Mouse (Mus musculus) liver, embryonic 15.5 days (tissue): ENCODE results near the gene Zfp704. TPM values are rescaled to one million over a fixed set of nuclear protein-coding genes. Genes with fewer than 3 reads are reported as not detected.

Experiments used
- ATAC-seq: fragments of 200-750 bp; cut with Nextera tagmentation; 2 replicates; pipeline ENCODE4 v1.8.0; 2017; ENCODE audit warnings: moderate number of reproducible peaks, mild to moderate bottlenecking, moderate library complexity; ENCODE audit not compliant: insufficient read depth
- H3K27ac ChIP-seq: fragments of 300-500 bp; sonication (generic); replicated peaks from 2 replicates; pipeline ENCODE4 v1.5.1; 2015; ENCODE audit warnings: mild to moderate bottlenecking, inconsistent platforms
- H3K27me3 ChIP-seq: fragments of 300-500 bp; sonication (generic); 2 replicates; pipeline ENCODE4 v1.6.1; 2015; ENCODE audit warnings: mild to moderate bottlenecking, inconsistent platforms
- H3K36me3 ChIP-seq: fragments of 300-500 bp; sonication (generic); replicated peaks from 2 replicates; pipeline ENCODE4 v1.6.1; 2015; ENCODE audit warnings: moderate library complexity, mild to moderate bottlenecking, inconsistent platforms
- H3K4me1 ChIP-seq: fragments of 300-500 bp; sonication (generic); replicated peaks from 2 replicates; pipeline ENCODE4 v1.6.1; 2015; ENCODE audit warnings: inconsistent platforms
- H3K4me2 ChIP-seq: fragments of 300-500 bp; sonication (generic); 2 replicates; pipeline ENCODE4 v1.6.1; 2015; ENCODE audit warnings: moderate library complexity, mild to moderate bottlenecking, inconsistent platforms
- H3K4me3 ChIP-seq: fragments of 300-500 bp; sonication (generic); replicated peaks from 2 replicates; pipeline ENCODE4 v1.5.1; 2015; ENCODE audit warnings: mild to moderate bottlenecking, inconsistent platforms
- H3K9ac ChIP-seq: fragments of 300-500 bp; sonication (generic); 2 replicates; pipeline ENCODE4 v1.6.1; 2015; ENCODE audit warnings: moderate library complexity, mild to moderate bottlenecking, inconsistent platforms
- H3K9me3 ChIP-seq: fragments of 300-500 bp; sonication (generic); replicated peaks from 2 replicates; pipeline ENCODE4 v1.6.1; 2016; ENCODE audit warnings: inconsistent platforms
- whole genome bisulfite sequencing: fragments of 180-500 bp; shearing (Covaris S2); methylation state at CpG from one replicate; pipeline ENCODE4 v1.1.7; 2015; ENCODE audit warnings: mixed read lengths; ENCODE audit not compliant: insufficient replicate concordance; 5-methylcytosine and 5-hydroxymethylcytosine counted together
- polyA plus RNA-seq: library from polyadenylated mRNA; unstranded; fragments of >200 nt; fragmentation: Nextera tagmentation; extraction: Ambion mirVana; gene quantifications from 2 replicates; pipeline ENCODE4 v1.2.1, GENCODE M21; 2015

Zfp704 gene
- polyA plus RNA-seq, 1 experiment from 2014 or later = 0.81 TPM

GRCm38 (mm10) chr3:9455351-9455750, 154.5 kb downstream of the Zfp704 start:
- Histone ChIP-seq H3K4me1 (peaks cover 4% of the 10 kb centered on the region), H3K4me2 (no peak overlapping the region), H3K27ac (no peak overlapping the region), H3K9me3 (no peaks in the 10 kb centered on the region), H3K4me3 (no peak overlapping the region), H3K9ac (no peak overlapping the region), H3K27me3 (no peaks in the 10 kb centered on the region), H3K36me3 (no peaks in the 10 kb centered on the region)
- 75% methylated on average over 5 of the region's 5 CpGs for WGBS
- ATAC-seq = no peak

GRCm38 (mm10) chr3:9454556-9455330, 155.1 kb downstream of the Zfp704 start:
- no peak for ATAC-seq
- Histone ChIP-seq H3K9ac (no peak overlapping the region), H3K4me1 (peaks cover 4% of the 10 kb centered on the region), H3K36me3 (no peaks in the 10 kb centered on the region), H3K4me2 (no peak overlapping the region), H3K27ac (no peak overlapping the region), H3K4me3 (no peak overlapping the region), H3K9me3 (no peaks in the 10 kb centered on the region), H3K27me3 (no peaks in the 10 kb centered on the region)
- WGBS = 41% methylated on average over 8 of the region's 8 CpGs

- H3K4me2 ChIP-seq = no peak overlapping the region
- no peak for ATAC-seq
- H3K9me3 ChIP-seq = no peaks in the 10 kb centered on the region
- WGBS = 83% methylated on average over 12 of the region's 12 CpGs
- H3K4me3 ChIP-seq = no peak overlapping the region
- no peak overlapping the region for H3K9ac ChIP-seq
- H3K27ac ChIP-seq = no peak overlapping the region
- no peaks in the 10 kb centered on the region for H3K27me3 ChIP-seq
- H3K4me1 ChIP-seq = peaks cover 4% of the 10 kb centered on the region
- no peaks in the 10 kb centered on the region for H3K36me3 ChIP-seq
Measured at GRCm38 (mm10) chr3:9450521-9450920, 159.4 kb downstream of the Zfp704 start.

- H3K4me2 ChIP-seq = no peak overlapping the region
- no peak overlapping the region for H3K9ac ChIP-seq
- no peaks in the 10 kb centered on the region for H3K9me3 ChIP-seq
- no peak overlapping the region for H3K4me3 ChIP-seq
- no peaks in the 10 kb centered on the region for H3K4me1 ChIP-seq
- no peak for ATAC-seq
- H3K27me3 ChIP-seq = no peaks in the 10 kb centered on the region
- 57% methylated on average over 7 of the region's 7 CpGs for WGBS
- no peak overlapping the region for H3K27ac ChIP-seq
- H3K36me3 ChIP-seq = no peaks in the 10 kb centered on the region
Measured at GRCm38 (mm10) chr3:9449261-9450007, 160.5 kb downstream of the Zfp704 start.

- ATAC-seq = no peak
- no peaks in the 10 kb centered on the region for H3K4me1 ChIP-seq
- no peaks in the 10 kb centered on the region for H3K27me3 ChIP-seq
- H3K27ac ChIP-seq = no peak overlapping the region
- H3K9ac ChIP-seq = no peak overlapping the region
- no peaks in the 10 kb centered on the region for H3K36me3 ChIP-seq
- H3K9me3 ChIP-seq = no peaks in the 10 kb centered on the region
- WGBS = 74% methylated on average over 5 of the region's 5 CpGs
- H3K4me3 ChIP-seq = no peak overlapping the region
- no peak overlapping the region for H3K4me2 ChIP-seq
Measured at GRCm38 (mm10) chr3:9448541-9448940, 161.3 kb downstream of the Zfp704 start.

- ATAC-seq = no peak
- H3K27me3 ChIP-seq = no peaks in the 10 kb centered on the region
- no peaks in the 10 kb centered on the region for H3K4me1 ChIP-seq
- H3K9ac ChIP-seq = no peak overlapping the region
- H3K4me3 ChIP-seq = no peak overlapping the region
- no peaks in the 10 kb centered on the region for H3K9me3 ChIP-seq
- no peak overlapping the region for H3K4me2 ChIP-seq
- WGBS = 72% methylated on average over 5 of the region's 5 CpGs
- no peak overlapping the region for H3K27ac ChIP-seq
- no peaks in the 10 kb centered on the region for H3K36me3 ChIP-seq
Measured at GRCm38 (mm10) chr3:9444558-9444957, 165.3 kb downstream of the Zfp704 start.

GRCm38 (mm10) chr3:9443981-9444380, 165.9 kb downstream of the Zfp704 start:
- Histone ChIP-seq H3K27me3 (no peaks in the 10 kb centered on the region), H3K4me3 (no peak overlapping the region), H3K4me2 (no peak overlapping the region), H3K9me3 (no peaks in the 10 kb centered on the region), H3K9ac (no peak overlapping the region), H3K4me1 (no peaks in the 10 kb centered on the region), H3K36me3 (no peaks in the 10 kb centered on the region), H3K27ac (no peak overlapping the region)
- no peak for ATAC-seq
- WGBS = 79% methylated on average over 7 of the region's 7 CpGs

GRCm38 (mm10) chr3:9443476-9443875, 166.4 kb downstream of the Zfp704 start:
- Histone ChIP-seq H3K36me3 (no peaks in the 10 kb centered on the region), H3K9ac (no peak overlapping the region), H3K27me3 (no peaks in the 10 kb centered on the region), H3K27ac (no peak overlapping the region), H3K4me2 (no peak overlapping the region), H3K4me3 (no peak overlapping the region), H3K4me1 (no peaks in the 10 kb centered on the region), H3K9me3 (no peaks in the 10 kb centered on the region)
- WGBS = 66% methylated on average over 2 of the region's 2 CpGs
- no peak for ATAC-seq

GRCm38 (mm10) chr3:9441566-9442540, 168.0 kb downstream of the Zfp704 start:
- ATAC-seq = no peak
- no peak overlapping the region for H3K4me3 ChIP-seq
- 0 out of 2 replicates have a peak, but pooled peaks cover 5% of the 10 kb centered on the region for H3K36me3 ChIP-seq
- no peaks in the 10 kb centered on the region for H3K9me3 ChIP-seq
- H3K27me3 ChIP-seq = no peaks in the 10 kb centered on the region
- H3K4me2 ChIP-seq = no peak overlapping the region
- no peaks in the 10 kb centered on the region for H3K4me1 ChIP-seq
- 67% methylated on average over 27 of the region's 27 CpGs for WGBS
- H3K27ac ChIP-seq = no peak overlapping the region
- H3K9ac ChIP-seq = no peak overlapping the region

- H3K36me3 ChIP-seq = 0 out of 2 replicates have a peak, but pooled peaks cover 5% of the 10 kb centered on the region
- H3K27ac ChIP-seq = no peak overlapping the region
- no peak overlapping the region for H3K4me3 ChIP-seq
- no peak for ATAC-seq
- H3K27me3 ChIP-seq = no peaks in the 10 kb centered on the region
- 63% methylated on average over 6 of the region's 6 CpGs for WGBS
- no peak overlapping the region for H3K4me2 ChIP-seq
- H3K4me1 ChIP-seq = no peaks in the 10 kb centered on the region
- no peak overlapping the region for H3K9ac ChIP-seq
- H3K9me3 ChIP-seq = no peaks in the 10 kb centered on the region
Measured at GRCm38 (mm10) chr3:9440466-9440865, 169.4 kb downstream of the Zfp704 start.
